Mouse (Mus musculus): Measurements from ENCODE around the gene Olfr1364. TPM values are rescaled to one million over a fixed set of nuclear protein-coding genes. Genes with fewer than 3 reads are reported as not detected.
A peak's percentile ranks its signal among the peaks of the same experiment; 100 is the strongest.

Gene Olfr1364
- not detected in 2 replicates for polyA plus RNA-seq (2014; fragmentation: Nextera tagmentation; extraction: Ambion mirVana)

DNA sequence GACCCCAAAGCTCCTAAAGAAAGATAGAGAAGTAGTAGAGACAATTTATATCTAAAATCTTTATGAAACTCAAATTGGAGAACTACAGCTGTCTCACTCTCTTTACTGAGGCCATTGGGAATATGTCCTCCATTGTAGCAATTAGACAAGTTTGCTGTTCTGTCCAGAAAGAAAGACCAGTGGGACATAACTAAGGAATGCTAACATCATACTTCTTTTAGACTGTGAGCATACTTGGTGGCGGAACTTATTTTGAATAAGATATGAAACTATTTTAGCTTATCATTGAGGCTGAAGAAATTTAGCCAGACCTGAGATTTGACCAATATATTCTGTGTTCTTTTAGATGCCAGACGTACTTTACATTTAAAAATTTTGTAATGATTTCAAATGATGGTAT, at the start of gene Olfr1364:
Olfr1364 (minus strand) TSS at position 101 of the 400 bp plus-strand sequence.
- no peaks in the 10 kb centered on the region for H3K9me3 ChIP-seq (ENCODE audit: control insufficient read depth, low read length)
- no peaks in the 10 kb centered on the region for H3K27me3 ChIP-seq (ENCODE audit: control insufficient read depth, insufficient read depth, low read length)
- DNase-seq (ENCODE audit: low spot score) (no peak), ATAC-seq (ENCODE audit: insufficient number of reproducible peaks, low FRiP score, low TSS enrichment, low read depth) (no peak)
- H3K4me1 ChIP-seq (ENCODE audit: control insufficient read depth, insufficient read depth, low read length), result no peaks in the 10 kb centered on the region
- H3K4me3 ChIP-seq (ENCODE audit: low read depth, low read length), result no peak within 1 kb of the TSS
- H3K9ac ChIP-seq (ENCODE audit: low read length), result no peak within 1 kb of the TSS
- H3K4me2 ChIP-seq (ENCODE audit: low read depth, severe bottlenecking), result no peak within 1 kb of the TSS
- no peaks in the 10 kb centered on the region for H3K36me3 ChIP-seq (ENCODE audit: control insufficient read depth, insufficient read depth, low read length)
- no peak within 1 kb of the TSS for H3K27ac ChIP-seq (replicated peaks; ENCODE audit: low read depth, low read length)
- WGBS, result 84% methylated on average over 2 of the region's 2 CpGs

DNA sequence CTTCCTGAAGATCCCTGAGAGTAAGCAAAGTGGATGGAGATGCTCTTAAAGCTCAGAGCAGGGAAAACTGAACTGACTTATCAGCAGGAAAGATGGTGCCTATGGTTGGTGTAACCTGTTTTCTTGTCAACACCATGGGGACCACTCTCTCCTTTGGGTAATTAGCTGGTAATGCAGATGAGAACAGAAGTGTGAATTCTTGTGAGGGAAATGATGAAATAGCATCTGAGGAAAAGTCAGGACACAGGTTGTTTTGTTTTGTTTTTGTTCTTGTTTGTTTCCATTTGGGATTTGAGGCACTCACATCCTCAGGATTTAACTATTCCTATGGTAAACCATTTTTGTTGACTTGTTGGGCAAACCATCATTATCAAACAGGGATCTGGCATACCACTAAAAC, 32.4 kb upstream of the Olfr1364 start, which contains the start of gene Olfr1362:
Olfr1362 (minus strand) TSS at position 101 of the 400 bp plus-strand sequence.
- H3K4me1 ChIP-seq (ENCODE audit: control insufficient read depth, insufficient read depth, low read length), result no peaks in the 10 kb centered on the region
- no peak within 1 kb of the TSS for H3K4me3 ChIP-seq (ENCODE audit: low read depth, low read length)
- ATAC-seq (ENCODE audit: insufficient number of reproducible peaks, low FRiP score, low TSS enrichment, low read depth) (no peak), DNase-seq (ENCODE audit: low spot score) (no peak)
- H3K27me3 ChIP-seq (ENCODE audit: control insufficient read depth, insufficient read depth, low read length), result no peaks in the 10 kb centered on the region
- no peak within 1 kb of the TSS for H3K27ac ChIP-seq (replicated peaks; ENCODE audit: low read depth, low read length)
- H3K4me2 ChIP-seq (ENCODE audit: low read depth, severe bottlenecking), result no peak within 1 kb of the TSS
- no peak within 1 kb of the TSS for H3K9ac ChIP-seq (ENCODE audit: low read length)
- no peaks in the 10 kb centered on the region for H3K9me3 ChIP-seq (ENCODE audit: control insufficient read depth, low read length)
- H3K36me3 ChIP-seq (ENCODE audit: control insufficient read depth, insufficient read depth, low read length), result no peaks in the 10 kb centered on the region

DNA sequence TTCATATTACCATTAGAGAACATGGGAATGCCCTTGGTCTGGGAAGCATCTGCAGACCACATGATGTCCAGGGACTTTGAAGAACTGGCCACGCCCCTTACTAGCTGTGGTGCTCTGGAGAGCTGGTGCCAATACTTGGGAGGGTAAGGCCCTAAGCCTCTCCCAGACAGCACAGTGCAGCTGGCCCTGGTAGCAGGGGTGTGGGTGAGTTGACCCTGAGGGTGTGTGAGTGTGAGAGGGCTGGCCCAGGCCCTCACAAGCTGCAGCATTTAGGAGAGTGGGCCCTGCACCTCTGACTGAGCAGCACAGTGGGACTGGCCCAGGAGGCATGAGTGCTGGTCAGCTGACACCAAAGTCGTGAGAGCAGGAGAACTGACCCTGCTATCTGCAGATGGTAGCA, 10.1 kb upstream of the Olfr1364 start:
- no peaks in the 10 kb centered on the region for H3K9me3 ChIP-seq (ENCODE audit: control insufficient read depth, low read length)
- no peaks in the 10 kb centered on the region for H3K4me1 ChIP-seq (ENCODE audit: control insufficient read depth, insufficient read depth, low read length)
- H3K4me2 ChIP-seq (ENCODE audit: low read depth, severe bottlenecking), result no peak overlapping the region
- no peak for ATAC-seq (ENCODE audit: insufficient number of reproducible peaks, low FRiP score, low TSS enrichment, low read depth)
- H3K27ac ChIP-seq (replicated peaks; ENCODE audit: low read depth, low read length), result no peak overlapping the region
- no peak overlapping the region for H3K9ac ChIP-seq (ENCODE audit: low read length)
- 67% methylated on average over 2 of the region's 2 CpGs for WGBS
- H3K4me3 ChIP-seq (ENCODE audit: low read depth, low read length), result no peak overlapping the region
- no peak for DNase-seq (ENCODE audit: low spot score)
- no peaks in the 10 kb centered on the region for H3K36me3 ChIP-seq (ENCODE audit: control insufficient read depth, insufficient read depth, low read length)
- no peaks in the 10 kb centered on the region for H3K27me3 ChIP-seq (ENCODE audit: control insufficient read depth, insufficient read depth, low read length)

DNA sequence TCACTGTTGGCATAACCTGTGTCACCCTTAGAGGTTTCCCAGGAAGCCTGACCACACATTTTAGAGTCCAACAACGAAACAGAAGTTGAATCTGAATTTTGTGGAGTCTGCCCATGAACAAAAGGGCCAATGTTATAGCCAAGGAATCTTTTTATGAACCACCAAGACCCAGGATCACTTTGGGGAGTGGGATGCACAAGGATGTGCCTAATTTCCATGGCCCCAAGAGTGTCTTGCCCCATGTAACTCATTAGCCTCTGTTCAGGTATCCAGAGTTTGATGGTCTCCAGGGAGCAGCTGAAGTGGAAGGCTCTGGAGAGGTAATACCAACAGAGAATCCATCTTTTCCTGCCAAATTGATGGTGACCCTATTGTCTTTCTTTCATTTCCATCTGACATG, 21.8 kb downstream of the Olfr1364 start, which contains the start of gene Olfr1535:
Olfr1535 (minus strand) TSS at position 101 of the 400 bp plus-strand sequence.
- Histone ChIP-seq H3K4me3 (ENCODE audit: low read depth, low read length) (no peak within 1 kb of the TSS), H3K9ac (ENCODE audit: low read length) (no peak within 1 kb of the TSS), H3K27me3 (ENCODE audit: control insufficient read depth, insufficient read depth, low read length) (no peaks in the 10 kb centered on the region), H3K4me2 (ENCODE audit: low read depth, severe bottlenecking) (no peak within 1 kb of the TSS), H3K9me3 (ENCODE audit: control insufficient read depth, low read length) (no peaks in the 10 kb centered on the region), H3K4me1 (ENCODE audit: control insufficient read depth, insufficient read depth, low read length) (no peaks in the 10 kb centered on the region), H3K27ac (replicated peaks; ENCODE audit: low read depth, low read length) (no peak within 1 kb of the TSS), H3K36me3 (ENCODE audit: control insufficient read depth, insufficient read depth, low read length) (no peaks in the 10 kb centered on the region)
- ATAC-seq (ENCODE audit: insufficient number of reproducible peaks, low FRiP score, low TSS enrichment, low read depth) (no peak), DNase-seq (ENCODE audit: low spot score) (no peak)
- 63% methylated on average over 1 of the region's 1 CpGs for WGBS

DNA sequence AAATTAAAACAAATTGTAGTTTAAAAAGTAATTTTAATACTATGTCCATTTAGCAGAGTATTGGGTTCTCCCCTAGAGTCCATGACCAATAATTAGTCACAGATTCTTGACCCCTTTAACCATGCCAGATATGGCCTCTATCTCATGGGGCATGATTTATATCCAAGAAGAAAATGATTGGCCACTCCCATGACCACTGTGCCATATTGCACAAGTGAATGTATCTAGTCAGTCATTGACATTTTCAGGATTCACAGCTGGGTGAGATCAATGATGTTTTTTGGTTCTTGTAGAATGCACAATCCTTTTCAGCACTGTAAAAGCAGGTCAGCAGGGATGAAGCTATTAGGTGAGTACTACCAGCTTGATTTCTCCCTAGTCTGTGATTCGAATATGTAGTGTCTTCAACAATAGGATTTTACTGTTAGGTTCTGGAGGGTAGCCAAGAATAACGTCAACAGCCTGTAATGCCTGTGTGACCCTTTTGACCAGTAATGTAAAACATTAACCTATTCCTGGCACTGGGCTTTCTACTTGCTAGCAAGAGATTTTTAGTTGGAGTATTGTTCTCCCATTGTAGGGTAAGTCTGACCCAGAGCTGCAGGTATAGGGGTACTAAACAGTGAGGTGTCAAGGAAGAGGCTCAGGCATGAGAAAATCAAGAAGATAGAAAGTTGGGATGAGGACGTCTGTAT, 31.0 kb downstream of the Olfr1364 start:
- Histone ChIP-seq H3K27ac (replicated peaks; ENCODE audit: low read depth, low read length) (no peak overlapping the region), H3K27me3 (ENCODE audit: control insufficient read depth, insufficient read depth, low read length) (no peaks in the 10 kb centered on the region), H3K4me1 (ENCODE audit: control insufficient read depth, insufficient read depth, low read length) (no peaks in the 10 kb centered on the region), H3K9me3 (ENCODE audit: control insufficient read depth, low read length) (no peaks in the 10 kb centered on the region), H3K4me2 (ENCODE audit: low read depth, severe bottlenecking) (no peak overlapping the region), H3K4me3 (ENCODE audit: low read depth, low read length) (no peak overlapping the region), H3K9ac (ENCODE audit: low read length) (no peak overlapping the region), H3K36me3 (ENCODE audit: control insufficient read depth, insufficient read depth, low read length) (no peaks in the 10 kb centered on the region)
- ATAC-seq (ENCODE audit: insufficient number of reproducible peaks, low FRiP score, low TSS enrichment, low read depth), result no peak
- WGBS, result 70% methylated on average over 3 of the region's 3 CpGs
- no peak for DNase-seq (ENCODE audit: low spot score)

DNA sequence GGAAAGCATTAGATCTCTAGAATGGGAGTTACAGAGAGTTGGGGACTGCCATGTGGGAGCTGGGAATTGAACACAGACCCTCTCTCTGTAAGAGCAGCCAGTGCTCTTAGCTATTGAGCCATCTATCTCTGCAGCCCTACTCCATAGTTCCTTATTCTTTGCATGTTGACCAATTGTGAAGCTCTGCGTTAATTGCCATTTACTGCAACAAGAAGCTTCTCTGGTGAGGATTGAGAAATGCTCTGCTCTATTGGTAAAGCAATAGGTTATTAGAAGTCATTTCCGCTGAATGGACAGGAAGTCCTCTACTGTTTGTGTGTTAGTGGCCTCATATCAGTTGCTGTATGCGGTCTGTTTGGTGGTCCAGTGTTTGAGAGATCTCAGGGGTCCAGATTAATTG, 32.1 kb downstream of the Olfr1364 start:
- Histone ChIP-seq H3K4me1 (ENCODE audit: control insufficient read depth, insufficient read depth, low read length) (no peaks in the 10 kb centered on the region), H3K4me3 (ENCODE audit: low read depth, low read length) (no peak overlapping the region), H3K27ac (replicated peaks; ENCODE audit: low read depth, low read length) (no peak overlapping the region), H3K27me3 (ENCODE audit: control insufficient read depth, insufficient read depth, low read length) (no peaks in the 10 kb centered on the region), H3K4me2 (ENCODE audit: low read depth, severe bottlenecking) (no peak overlapping the region), H3K9me3 (ENCODE audit: control insufficient read depth, low read length) (no peaks in the 10 kb centered on the region), H3K36me3 (ENCODE audit: control insufficient read depth, insufficient read depth, low read length) (no peaks in the 10 kb centered on the region), H3K9ac (ENCODE audit: low read length) (no peak overlapping the region)
- 92% methylated on average over 3 of the region's 3 CpGs for WGBS
- no peak for ATAC-seq (ENCODE audit: insufficient number of reproducible peaks, low FRiP score, low TSS enrichment, low read depth)
- DNase-seq (ENCODE audit: low spot score), result no peak

DNA sequence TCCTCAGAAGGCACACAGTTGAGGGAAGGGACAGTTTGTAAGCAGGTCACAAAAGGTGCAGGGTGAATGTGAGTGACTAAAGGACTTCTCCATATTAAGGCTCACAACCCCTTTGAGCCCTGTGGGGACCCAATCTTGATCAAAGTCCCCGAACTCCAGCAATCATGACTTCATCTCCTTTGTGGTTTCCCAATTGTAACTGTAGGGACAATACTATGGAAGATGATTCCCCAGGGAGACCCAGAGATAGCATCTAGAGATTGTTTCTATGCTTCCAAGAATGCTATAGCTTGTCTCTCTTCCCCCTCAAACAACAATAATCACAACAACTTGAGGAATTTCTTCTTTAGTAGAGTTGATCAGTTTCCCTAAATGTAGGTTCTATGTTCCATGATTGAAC, 38.9 kb downstream of the Olfr1364 start, which contains the start of gene Olfr1366:
Olfr1366 (minus strand) TSS at position 101 of the 400 bp plus-strand sequence.
- Histone ChIP-seq H3K4me1 (ENCODE audit: control insufficient read depth, insufficient read depth, low read length) (no peaks in the 10 kb centered on the region), H3K4me2 (ENCODE audit: low read depth, severe bottlenecking) (no peak within 1 kb of the TSS), H3K4me3 (ENCODE audit: low read depth, low read length) (no peak within 1 kb of the TSS), H3K9ac (ENCODE audit: low read length) (no peak within 1 kb of the TSS), H3K9me3 (ENCODE audit: control insufficient read depth, low read length) (no peaks in the 10 kb centered on the region), H3K36me3 (ENCODE audit: control insufficient read depth, insufficient read depth, low read length) (no peaks in the 10 kb centered on the region), H3K27me3 (ENCODE audit: control insufficient read depth, insufficient read depth, low read length) (no peaks in the 10 kb centered on the region), H3K27ac (replicated peaks; ENCODE audit: low read depth, low read length) (no peak within 1 kb of the TSS)
- ATAC-seq (ENCODE audit: insufficient number of reproducible peaks, low FRiP score, low TSS enrichment, low read depth) (no peak), DNase-seq (ENCODE audit: low spot score) (no peak)
- 76% methylated on average over 1 of the region's 1 CpGs for WGBS

DNA sequence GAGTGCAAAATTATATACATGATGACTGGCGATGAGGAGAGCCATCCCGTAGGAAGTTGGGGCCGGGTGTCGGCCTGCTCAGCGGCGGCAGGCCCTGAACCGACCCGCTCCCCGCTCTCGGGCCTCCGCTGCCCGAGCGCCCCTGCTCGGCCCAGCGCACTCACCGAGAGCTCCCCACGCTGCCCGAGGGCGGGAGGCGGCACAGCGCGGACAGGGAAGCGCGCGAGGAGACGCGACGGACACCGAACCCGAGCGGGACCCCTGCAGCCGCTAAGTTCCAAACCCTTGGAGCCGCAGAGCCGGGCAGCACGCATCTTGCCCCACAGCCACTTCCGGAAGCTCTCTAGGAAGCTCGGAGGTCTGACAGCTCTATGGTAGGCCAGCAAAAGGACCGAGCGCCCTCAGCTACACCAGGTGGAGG, 50.8 kb downstream of the Olfr1364 start, which contains the start of gene Zkscan8:
Zkscan8 (minus strand) TSS at position 340 of the 421 bp plus-strand sequence.
- H3K9me3 ChIP-seq (ENCODE audit: control insufficient read depth, low read length), result no peaks in the 10 kb centered on the region
- peak within 1 kb of the TSS; percentile 99 for H3K9ac ChIP-seq (ENCODE audit: low read length)
- ATAC-seq (ENCODE audit: insufficient number of reproducible peaks, low FRiP score, low TSS enrichment, low read depth) (peak; percentile 96), DNase-seq (ENCODE audit: low spot score) (peak; percentile 92)
- H3K36me3 ChIP-seq (ENCODE audit: control insufficient read depth, insufficient read depth, low read length), result no peaks in the 10 kb centered on the region
- H3K27ac ChIP-seq (replicated peaks; ENCODE audit: low read depth, low read length), result peak within 1 kb of the TSS; percentile 94
- WGBS, result 0% methylated on average over 39 of the region's 39 CpGs
- peak within 1 kb of the TSS; percentile 44 for H3K4me2 ChIP-seq (ENCODE audit: low read depth, severe bottlenecking)
- peak within 1 kb of the TSS; percentile 77 for H3K4me3 ChIP-seq (ENCODE audit: low read depth, low read length)
- H3K27me3 ChIP-seq (ENCODE audit: control insufficient read depth, insufficient read depth, low read length), result no peaks in the 10 kb centered on the region
- no peaks in the 10 kb centered on the region for H3K4me1 ChIP-seq (ENCODE audit: control insufficient read depth, insufficient read depth, low read length)

Measured in limb, embryonic 11.5 days (tissue).